21 mouse cellular contexts compared by ENCODE assay signal in the genomic region with DNA sequence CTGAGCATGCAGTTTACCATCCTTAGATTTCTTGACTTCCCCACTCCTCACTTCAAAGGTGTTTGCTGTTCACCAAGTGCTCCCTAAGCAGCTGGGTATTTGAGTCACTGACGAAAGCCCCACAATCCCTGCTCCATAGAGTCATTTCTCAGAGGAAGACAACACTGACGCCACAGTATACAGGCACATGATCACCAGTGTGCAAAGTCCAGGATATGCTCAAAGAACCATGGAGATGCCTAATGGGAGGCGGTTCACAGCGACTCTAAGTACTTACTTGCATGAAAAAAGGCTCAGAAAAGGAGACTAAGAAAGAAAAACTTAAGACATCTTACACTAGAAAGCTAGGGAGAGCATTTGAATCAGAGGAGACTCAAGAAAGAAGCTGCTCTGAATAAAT. TPM values are rescaled to one million over a fixed set of nuclear protein-coding genes. Genes with fewer than 3 reads are reported as not detected.
DNase-seq lines count a peak whose midpoint lies in the region; ATAC-seq and TF ChIP-seq lines count a peak whose summit lies in the region.
"Had no signal": no experiment of that assay in that cellular context is flagged by ENCODE, and none has a peak within 500 bp of the region (broad histone marks: within the 10 kb centered on the region; RNA-seq: fewer than 3 reads in every experiment).

No protein-coding gene starts in this region.

- no peaks in the 10 kb centered on the region for H3K4me1 ChIP-seq in intestine, postnatal 0 days (replicated peaks; ENCODE audit: control insufficient read depth, insufficient read depth, low read length)
- H3K4me1 ChIP-seq in kidney, embryonic 16.5 days (ENCODE audit: insufficient read depth, low read length) = no peaks in the 10 kb centered on the region
- no peaks in the 10 kb centered on the region for H3K4me1 ChIP-seq in forebrain, postnatal 0 days (ENCODE audit: insufficient read depth)
- no peaks in the 10 kb centered on the region for H3K4me1 ChIP-seq in liver, embryonic 11.5 days (replicated peaks; ENCODE audit: control insufficient read depth, insufficient read depth, low read length)
- H3K4me1 ChIP-seq: heart, embryonic 15.5 days; limb, embryonic 15.5 days; lung, embryonic 15.5 days; midbrain, embryonic 15.5 days; neural tube, embryonic 15.5 days had no signal

- WGBS in intestine, postnatal 0 days = 20% methylated on average over 4 of the region's 4 CpGs
- 44% methylated on average over 4 of the region's 4 CpGs for WGBS in kidney, embryonic 16.5 days
- 47% methylated on average over 4 of the region's 4 CpGs for WGBS in forebrain, postnatal 0 days
- 60% methylated on average over 4 of the region's 4 CpGs for WGBS in liver, embryonic 11.5 days

- no peaks in the 10 kb centered on the region for H3K36me3 ChIP-seq in intestine, postnatal 0 days (ENCODE audit: control insufficient read depth, insufficient read depth)
- no peaks in the 10 kb centered on the region for H3K36me3 ChIP-seq in kidney, embryonic 16.5 days (ENCODE audit: insufficient read depth, low read length)
- H3K36me3 ChIP-seq in forebrain, postnatal 0 days (ENCODE audit: insufficient read depth) = no peaks in the 10 kb centered on the region
- H3K36me3 ChIP-seq in liver, embryonic 11.5 days (ENCODE audit: control insufficient read depth, insufficient read depth, low read length) = no peaks in the 10 kb centered on the region
- H3K36me3 ChIP-seq: forebrain, embryonic 10.5 days; heart, embryonic 15.5 days; limb, embryonic 15.5 days; liver, embryonic 15.5 days; lung, embryonic 15.5 days; midbrain, embryonic 15.5 days; neural tube, embryonic 15.5 days had no signal

- TF ChIP-seq CTCF in intestine, postnatal 0 days (IDR thresholded peaks at IDR 0.05; ENCODE audit: low read depth) = no peak
- no peak for TF ChIP-seq CTCF in forebrain, postnatal 0 days (IDR thresholded peaks at IDR 0.05; ENCODE audit: low read depth)

- ATAC-seq in intestine, postnatal 0 days = peak; percentile 89
- peak; percentile 80 for ATAC-seq in kidney, embryonic 16.5 days (ENCODE audit: low FRiP score, low TSS enrichment)
- ATAC-seq in inflammation-experienced regulatory T-cells, adult 6 months = no peak
- no peak for ATAC-seq in forebrain, postnatal 0 days
- ATAC-seq in liver, embryonic 11.5 days (replicated peaks; ENCODE audit: low FRiP score) = no peak
- ATAC-seq: CD4-positive, CD25-positive, alpha-beta regulatory T cell, adult 4 months; midbrain, embryonic 15.5 days had no signal

- peak; percentile 34 for DNase-seq in R1 (ENCODE audit: low read depth, low spot score)
- peak; percentile 8 to 25 for DNase-seq in kidney, postnatal 4 days
- DNase-seq in forebrain, postnatal 0 days = no peak
- DNase-seq in liver, embryonic 11.5 days (ENCODE audit: low spot score) = no peak
- DNase-seq: cerebellum, adult 18-20 months; cerebellum, postnatal 14 days; heart, postnatal 36 days; lung, postnatal 36 days had no signal

- peak overlapping the region; percentile 87 for H3K27ac ChIP-seq in intestine, postnatal 0 days (ENCODE audit: low read depth, low read length)
- no peak overlapping the region for H3K27ac ChIP-seq in kidney, embryonic 16.5 days (ENCODE audit: low read length)
- H3K27ac ChIP-seq in forebrain, postnatal 0 days (ENCODE audit: low read depth, low read length) = no peak overlapping the region
- H3K27ac ChIP-seq in liver, embryonic 11.5 days (ENCODE audit: low read depth, low read length) = no peak overlapping the region
- H3K27ac ChIP-seq: forebrain, embryonic 10.5 days; heart, embryonic 15.5 days; hindbrain, embryonic 14.5 days; limb, embryonic 15.5 days; liver, embryonic 15.5 days; lung, embryonic 15.5 days; midbrain, embryonic 15.5 days; neural tube, embryonic 15.5 days had no signal

- H3K4me2 ChIP-seq in intestine, postnatal 0 days (replicated peaks; ENCODE audit: low read depth) = peak overlapping the region; percentile 54
- H3K4me2 ChIP-seq in kidney, embryonic 16.5 days (replicated peaks; ENCODE audit: low read depth, low read length) = no peak overlapping the region
- no peak overlapping the region for H3K4me2 ChIP-seq in forebrain, postnatal 0 days (ENCODE audit: low read depth)
- no peak overlapping the region for H3K4me2 ChIP-seq in liver, embryonic 11.5 days
- H3K4me2 ChIP-seq: heart, embryonic 15.5 days; hindbrain, embryonic 14.5 days; limb, embryonic 15.5 days; liver, embryonic 15.5 days; lung, embryonic 15.5 days; midbrain, embryonic 15.5 days; neural tube, embryonic 15.5 days had no signal

- H3K4me3 ChIP-seq in intestine, postnatal 0 days (ENCODE audit: low read depth, low read length) = peak overlapping the region; percentile 27
- H3K4me3 ChIP-seq in kidney, embryonic 16.5 days (ENCODE audit: low read length) = no peak overlapping the region
- H3K4me3 ChIP-seq in forebrain, postnatal 0 days (ENCODE audit: low read depth, low read length) = no peak overlapping the region
- H3K4me3 ChIP-seq in liver, embryonic 11.5 days (ENCODE audit: low read depth, low read length) = no peak overlapping the region
- H3K4me3 ChIP-seq: forebrain, embryonic 10.5 days; heart, embryonic 15.5 days; limb, embryonic 15.5 days; liver, embryonic 15.5 days; lung, embryonic 15.5 days; midbrain, embryonic 15.5 days; myocyte; neural tube, embryonic 15.5 days had no signal

- H3K27me3 ChIP-seq in intestine, postnatal 0 days (replicated peaks; ENCODE audit: control insufficient read depth, insufficient read depth, low read length) = no peaks in the 10 kb centered on the region
- no peaks in the 10 kb centered on the region for H3K27me3 ChIP-seq in kidney, embryonic 16.5 days (ENCODE audit: insufficient read depth, low read length)
- H3K27me3 ChIP-seq in forebrain, postnatal 0 days (ENCODE audit: insufficient read depth, low read length) = no peaks in the 10 kb centered on the region
- H3K27me3 ChIP-seq in liver, embryonic 11.5 days (replicated peaks; ENCODE audit: control insufficient read depth, insufficient read depth, low read length) = no peaks in the 10 kb centered on the region
- H3K27me3 ChIP-seq: heart, embryonic 15.5 days; limb, embryonic 15.5 days; liver, embryonic 15.5 days; lung, embryonic 15.5 days; midbrain, embryonic 15.5 days; neural tube, embryonic 15.5 days had no signal

- peak overlapping the region; percentile 52 for H3K9ac ChIP-seq in intestine, postnatal 0 days (ENCODE audit: low read depth, low read length)
- H3K9ac ChIP-seq in kidney, embryonic 16.5 days (replicated peaks; ENCODE audit: low read length) = no peak overlapping the region
- no peak overlapping the region for H3K9ac ChIP-seq in forebrain, postnatal 0 days
- H3K9ac ChIP-seq in liver, embryonic 11.5 days (ENCODE audit: low read depth, low read length) = no peak overlapping the region
- H3K9ac ChIP-seq: heart, embryonic 15.5 days; hindbrain, embryonic 14.5 days; limb, embryonic 15.5 days; liver, embryonic 15.5 days; lung, embryonic 15.5 days; midbrain, embryonic 15.5 days; neural tube, embryonic 15.5 days had no signal

- H3K9me3 ChIP-seq in intestine, postnatal 0 days (ENCODE audit: control insufficient read depth) = no peaks in the 10 kb centered on the region
- no peaks in the 10 kb centered on the region for H3K9me3 ChIP-seq in kidney, embryonic 16.5 days (ENCODE audit: low read length)
- H3K9me3 ChIP-seq in forebrain, postnatal 0 days (ENCODE audit: low read length) = no peaks in the 10 kb centered on the region
- H3K9me3 ChIP-seq in liver, embryonic 11.5 days (ENCODE audit: control insufficient read depth, low read length) = no peaks in the 10 kb centered on the region
- H3K9me3 ChIP-seq: forebrain, embryonic 10.5 days; heart, embryonic 15.5 days; limb, embryonic 15.5 days; liver, embryonic 15.5 days; lung, embryonic 15.5 days; midbrain, embryonic 15.5 days; neural tube, embryonic 15.5 days had no signal

RNA-seq across cellular contexts. Expression of a gene that starts 8.9 kb away (rescaled TPM):
- polyA plus RNA-seq in intestine, postnatal 0 days (2015; fragmentation: Nextera tagmentation; extraction: Ambion mirVana) = 27.3 and 28.8 TPM in 2 replicates
- 31.4 and 31.7 TPM in 2 replicates for polyA plus RNA-seq in kidney, embryonic 16.5 days (2015; fragmentation: Nextera tagmentation; extraction: Ambion mirVana)
- 10 to 100 TPM; 51.2 to 60.5 (median 53.6) TPM for polyA plus RNA-seq in inflammation-experienced regulatory T-cells, adult 6 months (2017; shearing (Covaris generic))
- total RNA-seq in forebrain, postnatal 0 days (2014; rRNA removed) = 46.7 and 56.4 TPM in 2 replicates
- polyA plus RNA-seq in forebrain, postnatal 0 days (2015; fragmentation: Nextera tagmentation; extraction: Ambion mirVana) = 13.3 and 19.4 TPM in 2 replicates
- polyA plus RNA-seq in liver, embryonic 11.5 days (2014; fragmentation: Nextera tagmentation; extraction: Ambion mirVana) = 40.1 and 41.6 TPM in 2 replicates

Comparison
In these comparisons a context has a peak if more than half of its experiments do, and no peak if none do; other contexts are left out.
1. DNase-seq: peak in R1 (single experiment) and kidney, postnatal 4 days (2 of 2); none in forebrain, postnatal 0 days (single experiment) and liver, embryonic 11.5 days (single experiment).
2. ATAC-seq: peak in intestine, postnatal 0 days (single experiment) and kidney, embryonic 16.5 days (single experiment); none in inflammation-experienced regulatory T-cells, adult 6 months (single experiment), forebrain, postnatal 0 days (single experiment) and liver, embryonic 11.5 days (single experiment).